Comparison of ENCODE assay signal across 9 mouse cellular contexts in the genomic region with DNA sequence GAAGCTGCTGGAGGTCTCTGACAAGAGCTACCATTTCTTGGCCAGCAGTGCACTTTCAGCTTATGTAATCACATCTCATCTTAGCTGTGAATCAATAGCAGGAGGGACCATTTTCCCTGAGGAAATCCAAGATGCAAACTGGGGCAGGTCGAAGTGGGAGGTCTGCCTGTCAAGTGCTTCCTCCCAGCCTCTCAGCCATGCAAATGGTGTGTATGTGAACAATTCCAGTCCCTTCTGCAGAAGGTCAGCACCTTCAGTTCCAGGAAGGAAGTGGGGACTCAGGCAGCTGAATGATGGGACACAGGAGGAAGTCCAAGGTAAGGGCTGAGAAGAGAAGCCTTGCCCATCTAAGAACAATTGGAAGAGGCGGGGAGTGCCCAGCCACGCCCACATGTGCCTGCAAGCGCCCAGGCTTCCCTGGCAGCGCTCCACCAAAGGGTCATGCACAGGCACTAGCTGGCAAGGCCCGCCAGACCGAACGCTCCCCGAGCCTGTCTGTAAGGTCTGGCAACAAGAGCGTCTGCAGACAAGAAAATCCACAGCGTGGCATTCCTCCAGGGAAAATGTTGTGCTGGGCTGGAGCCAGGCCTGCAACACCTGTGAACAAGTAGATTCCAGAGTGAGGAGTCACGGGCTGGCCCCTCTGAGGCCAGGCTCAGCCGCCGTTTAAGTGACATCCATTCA.
DNase-seq lines count a peak whose midpoint lies in the region; ATAC-seq and TF ChIP-seq lines count a peak whose summit lies in the region.
"Had no signal": no experiment of that assay in that cellular context is flagged by ENCODE, and none has a peak within 500 bp of the region (broad histone marks: within the 10 kb centered on the region; RNA-seq: fewer than 3 reads in every experiment).

No protein-coding gene starts in this region.

- WGBS in forebrain, embryonic 13.5 days: 48% methylated on average over 14 of the region's 14 CpGs
- 70% methylated on average over 14 of the region's 14 CpGs for WGBS in forebrain, embryonic 11.5 days
- 60% methylated on average over 14 of the region's 14 CpGs for WGBS in embryonic facial prominence, embryonic 10.5 days
- WGBS in large intestine, adult 2 months: 19% methylated on average over 14 of the region's 14 CpGs
- whole genome bisulfite sequencing in small intestine, adult 2 months: 16% methylated on average over 14 of the region's 14 CpGs

- H3K4me3 ChIP-seq in forebrain, embryonic 13.5 days: no peak overlapping the region
- no peak overlapping the region for H3K4me3 ChIP-seq in forebrain, embryonic 11.5 days (ENCODE audit: low read depth, low read length)
- no peak overlapping the region for H3K4me3 ChIP-seq in embryonic facial prominence, embryonic 10.5 days
- peak overlapping the region; percentile 41 for H3K4me3 ChIP-seq in small intestine, adult 2 months (ENCODE audit: low read depth, low read length)
- H3K4me3 ChIP-seq: myocyte had no signal

- no peaks in the 10 kb centered on the region for H3K36me3 ChIP-seq in forebrain, embryonic 13.5 days (ENCODE audit: poor library complexity, severe bottlenecking)
- no peaks in the 10 kb centered on the region for H3K36me3 ChIP-seq in forebrain, embryonic 11.5 days (ENCODE audit: control insufficient read depth, insufficient read depth, low read length)
- peaks cover 7% of the 10 kb centered on the region for H3K36me3 ChIP-seq in embryonic facial prominence, embryonic 10.5 days (replicated peaks)
- H3K36me3 ChIP-seq in small intestine, adult 2 months (ENCODE audit: control insufficient read depth, insufficient read depth, low read length): no peaks in the 10 kb centered on the region

- no peak for DNase-seq in forebrain, embryonic 11.5 days (ENCODE audit: low spot score)
- DNase-seq in NIH3T3 (ENCODE audit: low read depth): peak; percentile 29
- peak; percentile 41 for DNase-seq in embryonic facial prominence, embryonic 10.5 days (ENCODE audit: low spot score)
- peak; percentile 50 to 60 for DNase-seq in heart, postnatal 14 days
- DNase-seq in large intestine, adult 2 months (ENCODE audit: low read depth, low spot score): peak; percentile 27
- DNase-seq in yolk sac, embryonic 10.5 days (ENCODE audit: low spot score): no peak

- H3K27me3 ChIP-seq in forebrain, embryonic 13.5 days: peaks cover 13% of the 10 kb centered on the region
- no peaks in the 10 kb centered on the region for H3K27me3 ChIP-seq in forebrain, embryonic 11.5 days (ENCODE audit: control insufficient read depth, insufficient read depth, low read length)
- H3K27me3 ChIP-seq in embryonic facial prominence, embryonic 10.5 days (replicated peaks; ENCODE audit: low read depth, poor library complexity, severe bottlenecking): no peaks in the 10 kb centered on the region
- H3K27me3 ChIP-seq in small intestine, adult 2 months (ENCODE audit: control insufficient read depth, insufficient read depth, low read length): no peaks in the 10 kb centered on the region

- H3K9ac ChIP-seq in forebrain, embryonic 13.5 days: no peak overlapping the region
- H3K9ac ChIP-seq in forebrain, embryonic 11.5 days (ENCODE audit: low read length): no peak overlapping the region

- 0 out of 2 replicates have a peak, but pooled peaks have one; percentile 13 for ATAC-seq in forebrain, embryonic 13.5 days
- ATAC-seq in forebrain, embryonic 11.5 days (replicated peaks; ENCODE audit: low FRiP score): no peak

- no peak for TF ChIP-seq CTCF in small intestine, adult 2 months (IDR thresholded peaks at IDR 0.05; ENCODE audit: extremely low read depth, insufficient read length, insufficient replicate concordance, low read depth, low read length)

- intact Hi-C loops in heart, postnatal 14 days (cut with DNase I): no loop called here

- TF ChIP-seq POLR2A in small intestine, adult 2 months (IDR thresholded peaks at IDR 0.05; ENCODE audit: low read depth, low read length): no peak

- H3K27ac ChIP-seq in forebrain, embryonic 13.5 days: no peak overlapping the region
- H3K27ac ChIP-seq in forebrain, embryonic 11.5 days (ENCODE audit: low read depth, low read length): no peak overlapping the region
- peak overlapping the region; percentile 74 for H3K27ac ChIP-seq in embryonic facial prominence, embryonic 10.5 days (replicated peaks)
- H3K27ac ChIP-seq in small intestine, adult 2 months (ENCODE audit: insufficient read depth, low read depth, low read length): no peak overlapping the region

- H3K9me3 ChIP-seq in forebrain, embryonic 13.5 days (replicated peaks): peaks cover 12% of the 10 kb centered on the region; the same call in 1 of the 2 replicates
- no peaks in the 10 kb centered on the region; the same call in 1 of the 2 replicates for H3K9me3 ChIP-seq in forebrain, embryonic 11.5 days (ENCODE audit: control insufficient read depth, low read length)
- H3K9me3 ChIP-seq in embryonic facial prominence, embryonic 10.5 days: peaks cover 9% of the 10 kb centered on the region; the same call in 1 of the 2 replicates

- H3K4me2 ChIP-seq in forebrain, embryonic 13.5 days: no peak overlapping the region
- no peak overlapping the region for H3K4me2 ChIP-seq in forebrain, embryonic 11.5 days (ENCODE audit: low read depth, low read length, severe bottlenecking)

- peaks cover 9% of the 10 kb centered on the region for H3K4me1 ChIP-seq in forebrain, embryonic 13.5 days
- H3K4me1 ChIP-seq in forebrain, embryonic 11.5 days (replicated peaks; ENCODE audit: control insufficient read depth, insufficient read depth, low read length): no peaks in the 10 kb centered on the region
- H3K4me1 ChIP-seq in embryonic facial prominence, embryonic 10.5 days: peaks cover 24% of the 10 kb centered on the region
- H3K4me1 ChIP-seq in small intestine, adult 2 months (ENCODE audit: control insufficient read depth, insufficient read depth, insufficient read length, low read length): peaks cover 7% of the 10 kb centered on the region; the same call in 1 of the 2 replicates

Comparison
In these comparisons a context has a peak if more than half of its experiments do, and no peak if none do; other contexts are left out.
1. DNase-seq: peak in NIH3T3 (single experiment), embryonic facial prominence, embryonic 10.5 days (single experiment), heart, postnatal 14 days (2 of 2) and large intestine, adult 2 months (single experiment); none in forebrain, embryonic 11.5 days (single experiment) and yolk sac, embryonic 10.5 days (single experiment).